8 mouse cellular contexts compared by ENCODE assay signal in genomic region chr12:110840348-110841198, GRCm38 (mm10). TPM values are rescaled to one million over a fixed set of nuclear protein-coding genes. Genes with fewer than 3 reads are reported as not detected.
DNase-seq lines count a peak whose midpoint lies in the region; ATAC-seq and TF ChIP-seq lines count a peak whose summit lies in the region.

TSS of gene Mok (minus strand) at chr12:110840939.

- WGBS in forebrain, embryonic 16.5 days: under 1% methylated on average over 71 of the region's 71 CpGs
- WGBS in lung, embryonic 15.5 days: under 1% methylated on average over 67 of the region's 71 CpGs

- peaks cover 8 to 9% of the 10 kb centered on the region in 2 experiments; a peak in 3 of 4 replicates for H3K4me1 ChIP-seq in ES-E14 (ENCODE audit: control insufficient read depth in 2 of 2, insufficient read depth in 2 of 2, low read length in 2 of 2, poor library complexity in 1 of 2)
- H3K4me1 ChIP-seq in forebrain, embryonic 16.5 days (replicated peaks; ENCODE audit: control insufficient read depth, insufficient read depth, low read length): peaks cover 31% of the 10 kb centered on the region
- H3K4me1 ChIP-seq in lung, embryonic 15.5 days: peaks cover 14% of the 10 kb centered on the region; the same call in 1 of the 2 replicates

- peak; percentile 91 for DNase-seq in ES-E14 (ENCODE audit: low read depth, low spot score)
- peak; percentile 93 for DNase-seq in cerebellum, adult 11-12 months
- peak; percentile 98 for DNase-seq in heart, postnatal 4 days
- DNase-seq in layer of hippocampus, adult 8-10 months (ENCODE audit: low spot score in 2 of 2): peak; percentile 91 to 96
- DNase-seq in ovary, adult 18-20 months (ENCODE audit: low spot score): peak; percentile 88
- DNase-seq in thymus, postnatal 0 days (ENCODE audit: low spot score): peak; percentile 96

- in situ Hi-C loops in ES-E14 (cut with MboI; ENCODE audit: low sequenced_read_pairs in 2 of 2, unreplicated experiment in 2 of 2): loop anchor here (5.0 to 25.0 kb wide), 3 partner anchors 246 to 423 kb away; partner anchors contain the start of gene Ppp2r5c (in 1 of the 2)

- peak within 1 kb of the TSS; percentile 83 for H3K9ac ChIP-seq in ES-E14 (ENCODE audit: insufficient read depth, low read depth, low read length, poor library complexity, severe bottlenecking)
- H3K9ac ChIP-seq in forebrain, embryonic 16.5 days (replicated peaks; ENCODE audit: low read depth, low read length): peak within 1 kb of the TSS; percentile 64
- peak within 1 kb of the TSS; percentile 49 for H3K9ac ChIP-seq in lung, embryonic 15.5 days

- H3K4me2 ChIP-seq in forebrain, embryonic 16.5 days (ENCODE audit: low read length): peak within 1 kb of the TSS; percentile 83
- peak within 1 kb of the TSS; percentile 62 for H3K4me2 ChIP-seq in lung, embryonic 15.5 days

- H3K27ac ChIP-seq in ES-E14 (ENCODE audit: insufficient read depth, low read depth, low read length, poor library complexity, severe bottlenecking): 0 out of 2 replicates have a peak within 1 kb of the TSS, but pooled peaks have one; percentile 4
- peak within 1 kb of the TSS; percentile 54; the same call in 1 of the 2 replicates for H3K27ac ChIP-seq in forebrain, embryonic 16.5 days (ENCODE audit: low read length)
- peak within 1 kb of the TSS; percentile 6; the same call in 1 of the 2 replicates for H3K27ac ChIP-seq in lung, embryonic 15.5 days

- peak; percentile 80 for ATAC-seq in forebrain, embryonic 16.5 days
- ATAC-seq in lung, embryonic 15.5 days (ENCODE audit: borderline replicate concordance, extremely low read depth, low FRiP score, low TSS enrichment): peak; percentile 68

- no peaks in the 10 kb centered on the region for H3K9me3 ChIP-seq in ES-E14 (ENCODE audit: control insufficient read depth, insufficient read depth, low read depth, low read length)
- no peaks in the 10 kb centered on the region for H3K9me3 ChIP-seq in forebrain, embryonic 16.5 days (ENCODE audit: control insufficient read depth, low read length)
- no peaks in the 10 kb centered on the region for H3K9me3 ChIP-seq in lung, embryonic 15.5 days

- peaks cover 7% of the 10 kb centered on the region; the same call in 1 of the 2 replicates for H3K27me3 ChIP-seq in forebrain, embryonic 16.5 days (replicated peaks; ENCODE audit: control insufficient read depth, insufficient read depth, low read length)
- no peaks in the 10 kb centered on the region for H3K27me3 ChIP-seq in lung, embryonic 15.5 days

- H3K4me3 ChIP-seq in ES-E14 (ENCODE audit: insufficient read depth in 1 of 2, low read depth in 1 of 2, low read length in 2 of 2, poor library complexity in 1 of 2, severe bottlenecking in 1 of 2): peak within 1 kb of the TSS; percentile 72 to 88
- H3K4me3 ChIP-seq in forebrain, embryonic 16.5 days (replicated peaks; ENCODE audit: low read length): peak within 1 kb of the TSS; percentile 66
- H3K4me3 ChIP-seq in lung, embryonic 15.5 days: peak within 1 kb of the TSS; percentile 77

- no peaks in the 10 kb centered on the region for H3K36me3 ChIP-seq in ES-E14 (ENCODE audit: control insufficient read depth, insufficient read depth, low read length, poor library complexity, severe bottlenecking)
- H3K36me3 ChIP-seq in forebrain, embryonic 16.5 days (ENCODE audit: control insufficient read depth, insufficient read depth): no peaks in the 10 kb centered on the region
- H3K36me3 ChIP-seq in lung, embryonic 15.5 days: no peaks in the 10 kb centered on the region

TF ChIP-seq in ES-E14, 5 proteins besides CTCF, POLR2A, EP300 and RAD21:
- TF ChIP-seq HCFC1 (IDR thresholded peaks at IDR 0.05; ENCODE audit: borderline replicate concordance, insufficient read depth, low read length): no peak
- TF ChIP-seq ZNF384 (IDR thresholded peaks at IDR 0.05; ENCODE audit: low read depth, low read length): no peak
- TF ChIP-seq CHD2 (IDR thresholded peaks at IDR 0.05; ENCODE audit: low read depth, low read length): no peak
- TF ChIP-seq ZC3H11A (IDR thresholded peaks at IDR 0.05; ENCODE audit: borderline replicate concordance, low read depth, low read length): no peak
- TF ChIP-seq MAFK (IDR thresholded peaks at IDR 0.05; ENCODE audit: insufficient read depth, low read depth, low read length): no peak
TF ChIP-seq in ES-E14: peak in this region for 0.

RNA-seq across cellular contexts. Expression of gene Mok, which starts in this region (rescaled TPM):
- 14.9 and 23.5 TPM in 2 replicates for total RNA-seq in ES-E14 (2012; rRNA removed)
- 13.4 and 13.6 TPM in 2 replicates for polyA plus RNA-seq in forebrain, embryonic 16.5 days (2015; fragmentation: Nextera tagmentation; extraction: Ambion mirVana)
- total RNA-seq in heart, postnatal 4 days (2021): 1 to 10 TPM; 1.3 to 1.6 TPM
- total RNA-seq in layer of hippocampus, adult 8-10 months (2022): 10 to 100 TPM in 3 of 4 experiments, 1 to 10 TPM in 1; 7.5 to 14.1 (median 11.5) TPM
- polyA plus RNA-seq in lung, embryonic 15.5 days (2015; fragmentation: Nextera tagmentation; extraction: Ambion mirVana): 7.1 and 7.4 TPM in 2 replicates
- polyA plus RNA-seq in thymus, postnatal 0 days (2015; fragmentation: Nextera tagmentation; extraction: Ambion mirVana): 1.4 and 1.7 TPM in 2 replicates

Comparison
In these comparisons a context has a peak if more than half of its experiments do, and no peak if none do; other contexts are left out.
1. Peak in every context shown above with its lines: DNase-seq, ATAC-seq, H3K4me3 ChIP-seq and H3K27ac ChIP-seq.
2. H3K27ac ChIP-seq: peak in every context shown above with its lines; median percentile 54 in forebrain, embryonic 16.5 days; 6 in lung, embryonic 15.5 days; 4 in ES-E14.